In the genomic region with DNA sequence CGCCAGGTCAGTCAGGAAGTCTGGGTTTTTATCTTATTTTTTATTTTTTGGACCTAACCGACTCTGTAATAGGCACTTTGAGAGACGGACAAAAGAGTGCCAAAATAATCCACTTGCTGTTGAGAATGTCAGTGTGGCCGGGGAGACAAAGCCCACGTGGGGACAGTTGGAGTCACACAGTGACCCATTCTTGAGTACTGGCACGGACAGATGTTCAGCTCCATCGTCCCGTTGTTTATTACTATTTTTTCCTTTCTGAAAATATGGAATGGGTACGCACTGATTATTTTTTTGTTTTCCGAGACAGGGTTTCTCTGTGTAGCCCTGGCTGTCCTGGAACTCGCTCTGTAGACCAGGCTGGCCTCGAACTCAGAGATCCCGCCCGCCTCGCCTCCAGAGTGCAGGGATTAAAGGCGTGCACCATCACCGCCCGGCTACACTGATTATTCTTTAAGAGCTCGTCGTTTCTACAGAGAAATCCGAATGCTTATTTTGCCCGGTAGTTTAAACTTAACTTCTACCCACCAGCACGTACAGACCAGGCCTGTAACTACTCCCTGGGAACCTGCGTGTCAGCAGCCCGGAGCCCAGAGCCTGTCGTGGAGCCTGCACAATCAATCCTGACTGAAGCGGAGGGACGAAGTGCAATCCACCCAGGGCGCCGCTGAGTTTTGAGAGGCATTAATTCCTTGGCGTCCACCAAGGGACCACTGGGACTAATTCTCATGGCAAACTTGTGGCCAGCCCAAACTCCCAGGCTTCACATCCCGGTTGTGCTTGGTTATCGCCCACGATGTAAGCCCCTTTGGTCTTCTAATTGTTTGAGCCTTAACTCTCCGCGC, we compare ENCODE assay signal across 8 mouse cellular contexts. TPM values are rescaled to one million over a fixed set of nuclear protein-coding genes. Genes with fewer than 3 reads are reported as not detected.
DNase-seq lines count a peak whose midpoint lies in the region; ATAC-seq and TF ChIP-seq lines count a peak whose summit lies in the region.

No protein-coding gene starts in this region.

- no peak for TF ChIP-seq POLR2A in cortical plate, adult 2 months (IDR thresholded peaks at IDR 0.05; ENCODE audit: extremely low read depth, insufficient read depth, low read length)

- H3K4me3 ChIP-seq in E14TG2a.4 (replicated peaks; ENCODE audit: low read length), result peak overlapping the region; percentile 88
- peak overlapping the region; percentile 85 for H3K4me3 ChIP-seq in cortical plate, adult 2 months (ENCODE audit: insufficient read depth, low read length)
- peak overlapping the region; percentile 91 for H3K4me3 ChIP-seq in hindbrain, embryonic 10.5 days
- peak overlapping the region; percentile 94 for H3K4me3 ChIP-seq in liver, embryonic 15.5 days (replicated peaks)

- peaks cover 51% of the 10 kb centered on the region for H3K27me3 ChIP-seq in E14TG2a.4 (ENCODE audit: insufficient read depth, low read length)
- H3K27me3 ChIP-seq in hindbrain, embryonic 10.5 days (ENCODE audit: insufficient read depth, poor library complexity, severe bottlenecking), result no peaks in the 10 kb centered on the region
- H3K27me3 ChIP-seq in liver, embryonic 15.5 days, result no peaks in the 10 kb centered on the region

- H3K4me1 ChIP-seq in E14TG2a.4 (replicated peaks; ENCODE audit: low read depth, low read length), result peaks cover 23% of the 10 kb centered on the region
- peaks cover 2% of the 10 kb centered on the region; the same call in 1 of the 2 replicates for H3K4me1 ChIP-seq in cortical plate, adult 2 months (ENCODE audit: control insufficient read depth, insufficient read depth, low read length)
- peaks cover 34% of the 10 kb centered on the region for H3K4me1 ChIP-seq in hindbrain, embryonic 10.5 days (replicated peaks)
- peaks cover 59% of the 10 kb centered on the region for H3K4me1 ChIP-seq in liver, embryonic 15.5 days (replicated peaks)

- peak overlapping the region; percentile 94 for H3K9ac ChIP-seq in liver, embryonic 15.5 days

- no peaks in the 10 kb centered on the region for H3K9me3 ChIP-seq in E14TG2a.4 (ENCODE audit: low read length)
- no peaks in the 10 kb centered on the region for H3K9me3 ChIP-seq in hindbrain, embryonic 10.5 days
- no peaks in the 10 kb centered on the region for H3K9me3 ChIP-seq in liver, embryonic 15.5 days (replicated peaks)

- ATAC-seq in liver, embryonic 15.5 days (ENCODE audit: insufficient read depth), result peak; percentile 26; the same call in 1 of the 2 replicates

- no peak for TF ChIP-seq CTCF in E14TG2a.4 (conservative IDR thresholded peaks at IDR 0.05; ENCODE audit: low read length)
- TF ChIP-seq CTCF in cortical plate, adult 2 months (IDR thresholded peaks at IDR 0.05; ENCODE audit: extremely low read depth, insufficient read depth, low read length), result no peak

- peaks cover 15% of the 10 kb centered on the region for H3K36me3 ChIP-seq in E14TG2a.4 (ENCODE audit: insufficient read depth, low read length)
- H3K36me3 ChIP-seq in hindbrain, embryonic 10.5 days, result peaks cover 25% of the 10 kb centered on the region
- peaks cover 18% of the 10 kb centered on the region for H3K36me3 ChIP-seq in liver, embryonic 15.5 days (replicated peaks)

- DNase-seq in heart, adult 11 months, result peak; percentile 83
- no peak for DNase-seq in heart, postnatal 14 days
- peak; percentile 33 for DNase-seq in hindbrain, embryonic 10.5 days (ENCODE audit: low spot score)
- DNase-seq in retina, embryonic 14.5 days (ENCODE audit: low spot score), result peak; percentile 28
- DNase-seq in gastrocnemius, postnatal 25 days, result no peak

- intact Hi-C loops in heart, postnatal 14 days (cut with DNase I), result loop anchor here (2.0 kb wide), 2 partner anchors 62 to 124 kb away; a partner anchor contains a TSS

- peak overlapping the region; percentile 48; the same call in 1 of the 2 replicates for H3K27ac ChIP-seq in cortical plate, adult 2 months (ENCODE audit: insufficient read depth, low read length)
- H3K27ac ChIP-seq in hindbrain, embryonic 10.5 days, result peak overlapping the region; percentile 96
- peak overlapping the region; percentile 92 for H3K27ac ChIP-seq in liver, embryonic 15.5 days (replicated peaks)

- peak overlapping the region; percentile 81 for H3K4me2 ChIP-seq in liver, embryonic 15.5 days

- WGBS in hindbrain, embryonic 10.5 days, result under 1% methylated on average over 36 of the region's 36 CpGs
- 4% methylated on average over 36 of the region's 36 CpGs for WGBS in liver, embryonic 15.5 days (ENCODE audit: insufficient replicate concordance)

RNA-seq across cellular contexts. Expression of a gene that starts 0.8 kb away (rescaled TPM):
- total RNA-seq in heart, postnatal 14 days (2021), result 10 to 100 TPM; 20.3 to 21.6 TPM
- 21.5 and 23.0 TPM in 2 replicates for polyA plus RNA-seq in cortical plate, adult 2 months (2012; rRNA removed)
- 86.0 and 95.9 TPM in 2 replicates for polyA plus RNA-seq in hindbrain, embryonic 10.5 days (2016; fragmentation: Nextera tagmentation; extraction: Ambion mirVana)
- polyA plus RNA-seq in liver, embryonic 15.5 days (2015; fragmentation: Nextera tagmentation; extraction: Ambion mirVana), result 14.3 and 14.6 TPM in 2 replicates
- total RNA-seq in gastrocnemius, postnatal 25 days (2021), result 10 to 100 TPM; 13.6 to 13.7 TPM

RNA-seq across cellular contexts. Expression of a gene that starts 0.8 kb away (rescaled TPM):
- 10 to 100 TPM; 69.5 to 72.8 TPM for total RNA-seq in heart, postnatal 14 days (2021)
- 133 and 148 TPM in 2 replicates for polyA plus RNA-seq in cortical plate, adult 2 months (2012; rRNA removed)
- 155 and 158 TPM in 2 replicates for polyA plus RNA-seq in hindbrain, embryonic 10.5 days (2016; fragmentation: Nextera tagmentation; extraction: Ambion mirVana)
- polyA plus RNA-seq in liver, embryonic 15.5 days (2015; fragmentation: Nextera tagmentation; extraction: Ambion mirVana), result 50.3 and 59.7 TPM in 2 replicates
- 100 to 1,000 TPM in 1 of 2 experiments, 10 to 100 TPM in 1; 91.9 to 104 TPM for total RNA-seq in gastrocnemius, postnatal 25 days (2021)

Comparison
In these comparisons a context has a peak if more than half of its experiments do, and no peak if none do; other contexts are left out.
1. DNase-seq: peak in heart, adult 11 months (single experiment), hindbrain, embryonic 10.5 days (single experiment) and retina, embryonic 14.5 days (single experiment); none in heart, postnatal 14 days (0 of 2) and gastrocnemius, postnatal 25 days (single experiment).
2. Peak in every context shown above with its lines, with median percentiles within 50 percentile points of each other: H3K4me3 ChIP-seq and H3K27ac ChIP-seq.